Mouse (Mus musculus) megakaryocyte-erythroid progenitor cell, adult 5-6 weeks (primary cell): ENCODE measurements around the gene B4gat1. TPM values are rescaled to one million over a fixed set of nuclear protein-coding genes. Genes with fewer than 3 reads are reported as not detected.
A peak's percentile ranks its signal among the peaks of the same experiment; 100 is the strongest.
"Not testable (repeated sequence)": the region's sequence is repeated elsewhere in the genome, so short reads cannot be mapped to it uniquely, and the experiment has no call there.

Experiments
- ATAC-seq: replicated peaks from 2 replicates; pipeline ENCODE4 v1.8.0; 2016; ENCODE audit warnings: mild to moderate bottlenecking, inconsistent platforms; ENCODE audit not compliant: severe bottlenecking, poor library complexity, low FRiP score, low TSS enrichment
- total RNA-seq, 2 experiments: library from RNA; stranded (forward) in 1 of 2; stranded (reverse) in 1 of 2; fragments of 200-1000, 215-1000 nt in 1 of 2; fragments of >200 nt in 1 of 2; fragmentation: Nextera tagmentation in 1 of 2; gene quantifications; 2 replicates each; pipeline ENCODE4 v1.2.3; 2014 to 2017

B4gat1 gene
- total RNA-seq (2014; fragmentation: Nextera tagmentation) (not detected in 2 replicates), total RNA-seq (2017) (1.5 TPM in 1 of 2 replicates, not detected in the other)

DNA sequence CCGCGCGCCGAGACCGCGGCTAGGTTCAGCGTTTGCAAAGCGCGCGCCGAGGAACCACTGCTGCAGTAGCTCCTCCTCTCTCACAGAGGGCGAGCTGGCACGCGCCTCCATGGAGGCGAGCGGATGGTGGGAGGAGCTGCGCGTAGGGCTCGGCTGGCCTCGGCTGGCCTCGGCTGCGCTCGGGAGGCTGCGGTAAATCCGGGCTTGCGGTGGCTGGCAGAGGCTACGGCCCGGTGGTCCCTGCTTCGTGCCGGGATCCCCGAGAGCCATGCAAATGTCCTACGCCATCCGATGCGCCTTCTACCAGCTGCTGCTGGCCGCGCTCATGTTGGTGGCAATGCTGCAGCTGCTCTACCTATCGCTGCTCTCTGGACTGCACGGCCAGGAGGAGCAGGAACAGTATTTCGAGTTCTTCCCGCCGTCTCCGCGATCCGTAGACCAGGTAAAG is at the start of gene B4gat1, which contains the start of gene AC124502.3:
B4gat1 (plus strand) TSS at position 118 of the 448 bp plus-strand sequence.
AC124502.3 (plus strand) TSS at position 183 of the 448 bp plus-strand sequence.
- ATAC-seq: peak; percentile 87

DNA sequence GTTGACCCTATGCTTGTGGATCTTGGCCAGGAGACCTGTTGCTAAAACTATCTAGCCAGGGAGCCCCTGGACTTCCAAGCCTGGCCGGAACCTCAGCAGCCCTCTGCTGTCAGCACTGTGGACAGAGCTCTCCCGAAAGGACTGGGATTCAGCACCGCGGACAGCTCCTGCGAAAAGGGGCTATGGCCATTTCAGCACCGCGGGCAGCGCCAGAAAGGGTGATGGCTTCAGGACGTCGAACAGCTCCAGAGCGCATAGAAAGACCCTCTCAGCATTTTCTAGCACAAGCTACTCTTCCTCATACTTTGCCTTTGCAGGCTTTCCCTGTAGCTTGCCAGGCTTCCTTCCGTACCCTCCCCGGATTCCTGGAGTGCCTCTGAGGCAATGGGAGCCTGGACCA is 49.6 kb upstream of the B4gat1 start:
- peak; percentile 71 for ATAC-seq

DNA sequence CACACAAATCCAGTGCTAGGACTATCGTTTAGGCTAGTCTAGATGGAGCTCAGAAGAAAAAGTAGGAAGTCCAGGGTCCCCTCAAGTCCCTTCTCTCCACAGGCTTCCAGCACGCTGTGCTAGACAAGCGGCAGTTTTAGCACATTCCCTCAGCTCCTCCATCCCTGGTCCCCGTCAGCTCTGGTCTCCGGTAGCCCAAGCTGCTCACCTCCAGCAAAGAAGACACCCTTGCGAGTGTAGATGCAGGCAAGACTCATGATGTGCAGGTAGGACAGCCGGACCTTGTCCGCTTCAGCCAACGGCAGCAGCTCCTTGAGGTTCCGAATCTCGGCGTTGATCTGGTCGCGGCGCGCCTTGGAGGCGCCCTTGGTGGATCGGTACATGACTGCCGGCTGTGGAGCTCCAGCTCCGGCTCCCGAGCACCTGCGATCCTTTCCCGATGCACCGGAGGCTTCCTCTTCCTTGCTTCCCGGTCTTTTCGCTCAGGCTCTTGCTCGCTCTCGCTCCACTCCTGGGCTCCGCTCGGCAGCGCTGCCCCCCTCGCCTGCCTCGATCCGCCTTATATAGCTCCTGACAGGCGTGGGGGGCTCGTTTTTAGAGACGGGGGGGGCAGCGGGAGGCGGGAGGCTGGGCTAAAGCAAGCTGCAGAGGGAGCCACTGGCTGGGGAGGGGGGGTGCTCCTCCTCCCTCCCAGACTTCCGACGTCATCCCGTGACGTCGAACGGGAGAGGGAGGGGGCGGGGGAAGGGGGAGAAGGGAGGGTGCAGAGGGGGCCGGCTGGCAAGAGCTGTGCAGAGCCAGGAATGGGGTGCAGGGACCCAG is 49.0 kb upstream of the B4gat1 start:
- no peak for ATAC-seq

DNA sequence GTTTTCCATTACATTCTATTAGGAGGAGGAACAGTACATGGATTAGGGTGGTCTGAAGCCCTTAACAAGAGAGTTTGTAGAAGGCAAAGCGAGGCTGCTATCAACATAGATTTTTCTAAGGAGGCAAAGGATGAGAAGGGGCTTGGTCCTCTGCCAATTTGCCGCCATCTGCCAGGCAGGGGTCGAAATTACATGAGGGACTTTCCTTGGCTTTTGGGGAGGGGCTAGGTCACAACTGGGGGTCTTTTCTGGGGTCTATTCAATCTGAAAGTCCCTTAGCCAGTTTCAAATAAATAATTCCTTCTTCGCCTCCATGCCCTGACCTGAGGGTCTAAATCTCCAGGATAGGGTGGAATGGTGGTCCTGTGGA is 48.4 kb upstream of the B4gat1 start, which contains the start of gene Npas4:
Npas4 (minus strand) TSS at position 61 of the 370 bp plus-strand sequence.
- ATAC-seq: no peak

DNA sequence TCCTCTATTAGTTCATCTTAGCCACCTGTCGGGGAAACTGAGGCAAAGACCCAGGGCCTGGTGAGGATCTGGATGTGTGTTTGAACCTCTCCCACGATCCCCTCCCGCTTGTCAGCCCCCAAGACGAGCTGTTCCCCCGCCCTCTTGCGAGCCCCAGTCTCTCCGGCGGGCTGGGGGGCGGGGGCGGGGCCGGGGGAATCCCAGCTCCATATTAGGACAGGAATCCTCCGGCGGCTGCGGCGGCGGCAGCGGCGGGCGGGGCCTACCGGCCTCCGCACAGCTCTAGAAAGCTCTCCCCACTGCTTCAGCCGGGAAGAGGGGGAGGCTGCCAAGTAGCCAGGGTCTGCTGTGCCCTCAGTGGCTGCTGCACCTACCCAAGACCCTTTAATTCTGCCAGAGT is 47.9 kb upstream of the B4gat1 start:
- ATAC-seq: no peak

DNA sequence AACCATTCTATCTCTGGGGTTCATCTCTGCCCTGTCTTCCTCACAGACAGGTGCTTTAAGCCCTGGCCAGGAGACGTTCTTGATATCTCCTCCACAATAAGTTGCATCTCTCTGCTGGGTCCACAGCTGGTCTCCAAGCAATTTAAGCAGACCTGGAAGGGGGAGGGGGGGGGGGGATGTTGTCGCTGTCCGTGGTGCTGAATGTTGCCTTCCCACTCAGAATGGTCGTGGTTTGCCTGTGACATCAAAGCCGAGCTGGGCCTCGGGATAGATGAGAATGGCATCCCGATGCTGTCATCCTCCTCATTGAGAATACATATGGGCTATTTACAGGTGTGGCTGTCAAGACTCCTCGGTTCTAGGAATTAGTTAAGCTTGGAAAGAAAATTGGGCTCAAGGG is 46.3 kb upstream of the B4gat1 start:
- ATAC-seq: no peak

DNA sequence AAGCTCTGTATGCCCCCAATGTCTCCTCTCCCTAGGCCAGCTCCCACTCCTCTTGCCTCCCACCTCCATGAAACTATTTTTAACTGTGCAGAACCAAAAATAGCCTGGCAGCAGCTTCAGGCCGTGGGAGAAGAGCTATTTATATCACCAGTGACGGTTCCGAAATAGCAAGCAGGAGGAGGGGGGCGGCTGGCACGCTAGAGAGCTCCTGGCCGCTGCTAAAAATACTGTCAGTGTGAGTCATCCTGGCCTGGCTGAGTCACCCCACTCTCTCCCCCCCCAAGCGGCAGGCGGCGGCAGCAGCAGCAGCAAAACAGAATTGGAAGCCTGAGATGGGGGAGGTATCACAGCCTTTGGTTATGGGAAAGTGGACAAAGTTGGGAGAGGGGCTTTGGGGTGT is 45.7 kb upstream of the B4gat1 start:
- ATAC-seq: no peak

DNA sequence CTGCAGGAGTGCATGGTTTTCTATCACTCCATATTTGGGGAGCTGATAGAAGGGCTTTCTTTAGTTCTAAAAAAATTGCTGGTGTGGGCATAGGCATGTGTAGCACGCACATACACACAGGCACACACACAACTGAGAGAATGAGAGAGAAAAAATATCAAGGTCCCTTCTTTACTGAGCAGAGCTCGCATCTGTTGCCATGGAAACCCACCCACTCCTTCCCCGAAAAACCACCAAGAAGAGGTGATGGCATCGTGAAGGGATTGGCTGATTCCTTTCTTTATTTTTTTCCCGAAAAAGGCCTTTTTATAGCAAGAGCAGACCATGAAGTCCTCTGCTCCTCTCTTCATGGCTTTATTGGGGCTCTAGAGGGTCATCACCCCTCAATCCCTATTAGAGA is 44.6 kb upstream of the B4gat1 start:
- no peak for ATAC-seq

DNA sequence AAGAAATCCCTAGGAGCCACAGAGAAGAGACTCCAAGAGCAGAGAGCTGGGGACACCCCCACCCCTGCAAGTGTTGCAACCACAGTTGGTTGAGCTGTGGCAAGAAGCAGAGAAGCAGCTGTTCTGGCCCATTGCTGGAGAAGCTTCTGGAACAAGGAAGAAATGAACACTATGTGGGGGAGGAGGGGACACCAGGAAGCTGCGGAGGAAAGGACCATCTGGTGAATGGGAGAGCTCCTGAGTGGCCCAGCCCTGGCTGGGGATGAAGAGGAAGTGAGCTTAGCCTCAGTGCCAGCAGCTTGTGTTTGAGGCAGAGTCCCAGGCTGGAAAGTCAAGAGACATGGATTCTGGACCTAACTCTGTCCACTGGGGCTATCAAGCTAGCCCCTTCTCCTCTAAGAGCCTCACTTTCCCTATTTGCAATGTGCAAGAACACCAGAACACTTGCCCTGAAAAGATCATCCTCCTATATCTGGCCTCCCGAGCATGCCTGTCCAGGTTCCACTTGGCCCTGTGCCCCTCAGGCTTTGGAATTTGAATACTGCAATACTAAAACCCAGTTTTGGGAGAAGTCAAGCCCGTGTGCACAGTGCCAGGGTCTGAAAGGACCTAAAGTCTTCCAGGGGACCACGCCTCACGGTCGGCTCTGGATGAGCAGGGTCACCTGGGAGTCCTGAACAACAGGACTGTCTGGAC is 39.0 kb upstream of the B4gat1 start:
- no peak for ATAC-seq

DNA sequence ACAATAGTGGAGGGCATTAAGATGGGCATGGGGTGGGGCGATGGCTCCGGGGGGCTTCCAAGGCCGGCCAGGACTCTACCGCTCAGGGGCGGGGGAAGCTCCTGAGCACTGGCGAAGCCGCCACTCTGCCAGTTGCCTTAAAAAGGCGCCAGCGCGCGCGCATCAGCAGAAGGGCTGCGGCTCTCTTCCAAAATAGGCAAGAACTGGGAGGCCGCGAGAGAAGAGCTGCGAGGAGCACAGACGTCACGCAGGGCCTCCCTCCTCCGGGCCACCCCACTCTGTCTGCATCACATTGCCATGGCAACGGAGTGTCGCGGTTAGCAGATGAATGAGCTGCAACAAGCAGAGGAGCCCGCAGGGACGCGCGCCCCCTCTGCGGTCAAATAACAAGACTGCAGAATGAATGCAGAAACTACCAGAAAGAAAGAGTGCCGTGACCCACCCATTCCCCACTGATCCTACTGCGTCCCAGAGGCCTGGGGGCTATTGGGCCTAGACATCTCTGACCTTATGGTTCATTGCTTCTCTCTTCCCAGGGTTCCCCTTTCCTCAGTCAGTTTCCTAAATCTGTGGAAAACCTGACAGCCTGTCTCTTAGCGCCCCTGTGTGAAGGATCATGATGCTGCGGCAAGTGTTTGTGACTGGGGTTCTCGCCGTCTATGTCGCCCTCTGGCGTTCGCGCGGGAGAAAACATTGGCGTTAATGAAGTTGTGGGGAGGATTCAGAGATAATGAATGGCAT is 36.8 kb upstream of the B4gat1 start:
- peak; percentile 74 for ATAC-seq

DNA sequence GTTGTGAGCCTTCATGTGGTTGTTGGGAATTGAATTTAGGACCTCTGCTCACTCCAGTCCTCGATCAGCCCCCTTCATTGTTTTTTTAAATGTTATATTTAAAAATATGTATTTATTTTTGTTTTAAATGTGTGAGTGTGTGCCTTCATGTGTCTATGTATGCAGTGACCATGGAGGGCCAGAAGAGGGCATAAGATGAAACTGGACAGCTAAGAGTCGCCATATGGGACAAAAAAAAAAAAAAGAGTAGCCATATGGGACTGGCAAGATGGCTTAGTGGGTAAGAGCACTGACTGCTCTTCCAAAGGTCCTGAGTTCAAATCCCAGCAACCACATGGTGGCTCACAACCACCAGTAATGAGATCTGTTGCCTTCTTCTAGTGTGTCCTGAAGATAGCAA is 35.0 kb upstream of the B4gat1 start:
- not testable (repeated sequence) for ATAC-seq

DNA sequence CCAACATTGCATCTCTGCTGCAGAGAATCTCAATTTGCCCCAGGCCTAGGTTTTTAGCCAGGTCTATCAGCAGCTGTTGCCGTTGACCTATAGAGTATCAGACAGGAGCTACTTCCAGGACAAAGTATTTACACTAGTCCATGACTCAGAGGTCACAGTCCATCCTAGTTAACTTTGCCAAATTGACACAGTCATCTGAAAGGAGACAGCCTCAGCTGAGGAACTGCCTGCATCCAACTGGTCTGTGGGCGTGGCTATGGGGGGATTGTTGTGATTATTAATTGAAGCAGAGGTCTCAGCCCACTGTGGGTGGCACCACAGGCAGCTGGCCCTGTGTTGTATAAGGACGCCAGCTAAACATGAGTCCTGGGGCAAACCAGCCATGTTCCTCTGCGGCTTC is 33.7 kb upstream of the B4gat1 start:
- ATAC-seq: no peak

DNA sequence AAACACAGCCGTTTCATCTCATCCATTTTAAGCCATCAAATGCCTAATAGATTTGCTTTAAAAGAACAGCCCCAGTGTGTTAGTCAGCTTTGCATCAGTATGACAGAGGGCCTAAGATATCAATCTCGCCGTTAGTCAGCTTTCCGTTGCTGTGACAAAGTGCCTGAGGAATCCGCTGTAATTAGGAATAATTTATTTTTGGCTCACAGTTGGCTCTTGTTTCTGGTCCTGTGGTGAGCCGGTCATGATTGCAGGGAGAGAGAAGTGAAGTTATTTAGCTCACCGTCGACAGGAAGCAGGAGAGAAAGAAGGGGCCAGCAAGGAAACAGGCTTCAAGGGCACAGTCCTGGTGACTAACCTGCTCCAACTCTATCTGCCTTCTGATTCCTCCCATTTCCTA is 25.5 kb upstream of the B4gat1 start:
- no peak for ATAC-seq

DNA sequence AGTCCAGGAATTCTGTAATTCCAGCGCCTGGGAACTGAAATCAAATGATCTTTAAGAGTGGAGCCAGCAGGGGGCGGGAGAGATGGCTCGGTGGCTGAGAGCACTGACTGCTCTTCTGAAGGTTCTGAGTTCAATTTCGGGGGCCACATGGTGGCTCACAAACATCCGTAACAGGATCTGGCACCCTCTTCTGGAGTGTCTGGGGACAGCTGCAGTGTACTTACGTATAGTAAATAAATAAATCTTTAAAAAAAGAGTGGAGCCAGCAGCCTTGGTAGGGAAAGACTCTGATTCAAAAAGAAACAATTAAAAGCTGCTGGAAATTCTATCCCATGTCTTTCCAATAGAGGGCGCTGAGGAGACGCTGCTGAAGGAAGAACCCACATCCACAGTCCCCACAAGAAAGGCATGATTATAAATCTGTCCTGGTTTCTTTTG is 23.6 kb upstream of the B4gat1 start:
- 0 out of 2 replicates have a peak, but pooled peaks have one; percentile 41 for ATAC-seq

DNA sequence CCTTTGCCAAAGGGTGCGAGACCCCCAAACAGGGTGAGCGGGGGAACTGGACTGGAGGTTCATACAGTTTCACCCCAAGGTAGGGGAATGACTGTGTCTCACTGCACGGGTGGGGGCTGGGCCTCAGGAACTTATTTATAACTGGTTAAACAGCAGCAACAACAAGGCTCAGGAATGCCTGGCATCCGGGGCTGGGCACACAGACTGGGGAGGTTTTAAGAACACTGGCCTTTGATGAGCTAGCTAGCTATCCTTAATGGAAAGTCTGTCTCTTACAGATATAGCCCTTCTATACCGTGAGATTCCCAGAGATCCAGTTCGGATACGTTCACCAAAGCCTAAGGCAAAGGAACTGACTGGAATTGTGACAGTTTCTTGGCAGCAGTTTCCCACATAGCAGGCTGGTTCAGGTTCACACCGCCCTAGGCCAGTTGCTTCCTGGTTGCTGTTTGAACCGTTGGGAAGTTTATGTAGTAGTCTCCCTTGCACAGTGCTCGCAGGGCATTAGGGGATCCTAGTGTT is 22.3 kb upstream of the B4gat1 start:
- no peak for ATAC-seq

DNA sequence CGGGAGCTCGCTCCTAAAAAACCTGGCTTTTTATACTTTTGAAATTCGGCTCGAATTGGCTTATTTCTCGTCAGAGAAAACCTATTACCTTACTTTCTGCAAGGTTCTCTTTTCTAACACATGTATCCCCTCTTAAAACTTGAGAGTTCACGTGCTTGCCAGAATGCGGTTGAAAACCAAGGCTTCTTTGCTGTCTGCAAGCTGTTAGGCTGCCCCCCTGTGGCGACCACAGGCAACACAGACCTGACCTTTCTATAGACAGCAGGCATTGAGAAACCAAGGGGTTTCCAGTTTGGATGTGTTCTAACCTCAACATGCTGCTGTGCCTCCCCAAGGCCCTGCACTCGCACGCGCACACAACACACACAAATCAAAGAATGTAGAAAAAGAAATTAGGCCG is 21.8 kb upstream of the B4gat1 start:
- peak; percentile 70 for ATAC-seq

DNA sequence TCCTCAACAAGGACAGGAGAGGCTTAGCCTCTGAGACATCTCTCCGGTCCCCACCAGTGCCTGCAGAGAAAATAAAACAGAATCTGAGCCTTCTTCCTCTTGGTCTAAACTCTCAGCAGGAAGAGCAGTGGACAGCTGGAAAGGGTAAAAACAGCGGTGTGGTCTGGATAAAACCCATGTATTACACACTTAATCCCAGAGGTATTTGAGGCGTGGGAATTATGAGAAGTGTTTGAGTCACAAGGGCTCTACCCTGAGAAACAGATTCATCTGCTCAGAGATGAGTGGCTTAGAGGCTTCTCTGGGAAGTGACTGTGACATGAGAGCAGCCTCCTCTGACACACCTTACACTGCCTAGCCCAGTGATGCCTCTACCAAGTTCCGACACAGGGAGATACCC is 21.0 kb upstream of the B4gat1 start:
- no peak for ATAC-seq

DNA sequence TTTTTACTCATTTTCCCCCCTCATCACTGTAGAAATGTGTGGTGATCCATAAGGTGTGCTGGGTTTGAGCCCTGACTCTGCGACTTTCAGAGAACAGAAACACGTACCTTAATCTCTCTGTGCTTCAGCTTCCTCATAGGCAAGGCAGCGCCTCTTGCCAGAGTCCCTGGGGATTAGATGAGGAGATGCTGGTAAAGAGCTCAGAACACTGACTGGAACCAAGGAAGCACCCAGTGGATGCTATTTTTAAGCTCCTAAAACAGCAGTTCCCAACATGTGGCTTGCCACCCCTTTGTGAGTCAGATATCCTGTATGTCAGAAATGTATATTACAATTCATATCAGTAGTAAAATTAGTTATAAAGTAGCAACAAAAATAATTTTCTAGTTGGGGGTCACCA is 20.4 kb upstream of the B4gat1 start:
- no peak for ATAC-seq

DNA sequence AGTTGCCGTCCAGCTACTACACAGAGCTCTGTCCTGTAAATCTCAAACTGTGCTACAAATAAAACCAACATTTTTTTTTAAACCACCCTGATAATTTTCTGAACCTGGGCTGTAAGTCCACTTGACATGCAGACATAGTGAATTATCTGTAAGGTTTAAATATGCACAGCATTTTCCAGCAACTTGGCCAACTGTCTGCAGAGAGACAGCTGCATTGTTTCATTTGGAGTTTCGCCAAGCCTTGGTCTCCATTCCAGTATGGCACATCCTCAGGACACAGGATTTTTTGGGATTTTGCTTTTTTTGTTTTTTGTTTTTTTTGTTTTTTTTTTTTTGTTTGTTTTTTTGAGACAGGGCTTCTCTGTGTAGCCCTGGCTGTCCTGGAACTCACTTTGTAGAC is 17.2 kb upstream of the B4gat1 start:
- no peak for ATAC-seq
